Mouse (Mus musculus) olfactory bulb, adult 2 months (tissue): ENCODE measurements around the gene Ift122.

Experiments
- CTCF ChIP-seq: fragments of 200-500 bp; IDR thresholded peaks from 2 replicates; pipeline ENCODE4 v1.5.1; 2012; ENCODE audit warnings: low read depth, mild to moderate bottlenecking, low read length, moderate library complexity; ENCODE audit not compliant: insufficient read depth
- POLR2A ChIP-seq: fragments of 200-500 bp; IDR thresholded peaks from 2 replicates; pipeline ENCODE4 v1.6.1; 2012; ENCODE audit warnings: mild to moderate bottlenecking, low read depth, low read length, moderate library complexity; ENCODE audit not compliant: insufficient read depth

DNA sequence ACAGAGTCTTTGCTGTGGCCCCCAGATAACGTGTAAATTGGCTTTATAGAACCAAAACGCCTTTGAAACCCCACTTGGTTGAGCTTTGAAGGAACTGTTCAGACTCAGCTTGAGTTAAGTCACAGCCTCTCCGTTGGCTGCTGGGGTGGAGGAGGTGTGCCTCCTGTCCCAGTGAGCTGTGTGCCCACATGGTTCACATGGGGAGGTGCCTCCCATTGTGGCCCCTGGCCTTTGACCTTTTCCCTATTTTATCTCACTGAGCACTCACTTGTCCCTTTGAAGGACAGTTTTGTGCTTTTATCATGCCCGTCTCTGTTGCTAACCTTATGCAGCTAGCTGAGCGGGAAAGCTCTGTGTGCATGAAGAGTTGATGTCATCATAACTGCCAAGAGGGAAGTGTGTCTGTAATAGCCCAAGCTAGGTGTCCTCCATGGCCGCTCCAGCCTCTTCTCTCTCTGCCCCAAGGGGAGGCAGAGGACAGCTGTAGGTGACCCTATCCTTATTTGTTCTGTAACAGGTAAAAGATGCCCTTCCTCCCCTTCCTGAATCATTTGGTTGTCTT, 55.2 kb downstream of the Ift122 start:
- TF ChIP-seq POLR2A (no peak), CTCF (no peak)
